Mouse (Mus musculus): ENCODE measurements around the gene Gprc5c. TPM values are rescaled to one million over a fixed set of nuclear protein-coding genes. Genes with fewer than 3 reads are reported as not detected.

The Gprc5c gene
- polyA plus RNA-seq, 2 experiments = 34.1 to 35.5 TPM

GRCm38 (mm10) chr11:114865999-114866398 is 15.0 kb downstream of the Gprc5c start:
- no peaks in the 10 kb centered on the region for H3K27me3 ChIP-seq (ENCODE audit: control insufficient read depth, insufficient read depth, low read length)
- H3K4me2 ChIP-seq (replicated peaks; ENCODE audit: low read depth, low read length, severe bottlenecking) = no peak overlapping the region
- no peak for TF ChIP-seq POLR2A (IDR thresholded peaks at IDR 0.05; ENCODE audit: borderline replicate concordance, extremely low read depth, insufficient read depth, insufficient read length)
- 76% methylated on average over 5 of the region's 5 CpGs for WGBS
- H3K4me3 ChIP-seq (replicated peaks; ENCODE audit: low read length) = no peak overlapping the region
- H3K9ac ChIP-seq (ENCODE audit: low read depth, low read length, severe bottlenecking) = no peak overlapping the region
- no peaks in the 10 kb centered on the region for H3K4me1 ChIP-seq (ENCODE audit: control insufficient read depth, insufficient read depth, low read length)
- no peaks in the 10 kb centered on the region for H3K9me3 ChIP-seq (ENCODE audit: control insufficient read depth, low read length)
- H3K27ac ChIP-seq (replicated peaks; ENCODE audit: low read depth, low read length) = no peak overlapping the region
- no peak for DNase-seq (ENCODE audit: low spot score)
- ATAC-seq (ENCODE audit: low FRiP score, low read depth) = no peak
- peaks cover 68% of the 10 kb centered on the region for H3K36me3 ChIP-seq (ENCODE audit: control insufficient read depth, insufficient read depth, low read length)

GRCm38 (mm10) chr11:114866486-114867360 is 15.8 kb downstream of the Gprc5c start:
- Histone ChIP-seq H3K4me3 (replicated peaks; ENCODE audit: low read length) (no peak overlapping the region), H3K4me2 (replicated peaks; ENCODE audit: low read depth, low read length, severe bottlenecking) (no peak overlapping the region), H3K9me3 (ENCODE audit: control insufficient read depth, low read length) (no peaks in the 10 kb centered on the region), H3K27ac (replicated peaks; ENCODE audit: low read depth, low read length) (no peak overlapping the region), H3K27me3 (ENCODE audit: control insufficient read depth, insufficient read depth, low read length) (no peaks in the 10 kb centered on the region), H3K36me3 (ENCODE audit: control insufficient read depth, insufficient read depth, low read length) (peaks cover 75% of the 10 kb centered on the region), H3K4me1 (ENCODE audit: control insufficient read depth, insufficient read depth, low read length) (no peaks in the 10 kb centered on the region), H3K9ac (ENCODE audit: low read depth, low read length, severe bottlenecking) (no peak overlapping the region)
- TF ChIP-seq POLR2A (IDR thresholded peaks at IDR 0.05; ENCODE audit: borderline replicate concordance, extremely low read depth, insufficient read depth, insufficient read length) = no peak
- ATAC-seq (ENCODE audit: low FRiP score, low read depth) (no peak), DNase-seq (ENCODE audit: low spot score) (no peak)
- WGBS = 42% methylated on average over 10 of the region's 10 CpGs

GRCm38 (mm10) chr11:114867361-114868235 is 16.6 kb downstream of the Gprc5c start:
- H3K27ac ChIP-seq (replicated peaks; ENCODE audit: low read depth, low read length) = no peak overlapping the region
- H3K9me3 ChIP-seq (ENCODE audit: control insufficient read depth, low read length) = no peaks in the 10 kb centered on the region
- ATAC-seq (ENCODE audit: low FRiP score, low read depth) = no peak
- TF ChIP-seq POLR2A (IDR thresholded peaks at IDR 0.05; ENCODE audit: borderline replicate concordance, extremely low read depth, insufficient read depth, insufficient read length) = no peak
- no peak overlapping the region for H3K9ac ChIP-seq (ENCODE audit: low read depth, low read length, severe bottlenecking)
- WGBS = 64% methylated on average over 11 of the region's 11 CpGs
- peaks cover 78% of the 10 kb centered on the region for H3K36me3 ChIP-seq (ENCODE audit: control insufficient read depth, insufficient read depth, low read length)
- peaks cover 3% of the 10 kb centered on the region; the same call in 1 of the 2 replicates for H3K4me1 ChIP-seq (ENCODE audit: control insufficient read depth, insufficient read depth, low read length)
- H3K4me3 ChIP-seq (replicated peaks; ENCODE audit: low read length) = no peak overlapping the region
- H3K27me3 ChIP-seq (ENCODE audit: control insufficient read depth, insufficient read depth, low read length) = no peaks in the 10 kb centered on the region
- H3K4me2 ChIP-seq (replicated peaks; ENCODE audit: low read depth, low read length, severe bottlenecking) = no peak overlapping the region
- DNase-seq (ENCODE audit: low spot score) = no peak

- no peak for TF ChIP-seq POLR2A (IDR thresholded peaks at IDR 0.05; ENCODE audit: borderline replicate concordance, extremely low read depth, insufficient read depth, insufficient read length)
- no peaks in the 10 kb centered on the region for H3K27me3 ChIP-seq (ENCODE audit: control insufficient read depth, insufficient read depth, low read length)
- no peak overlapping the region for H3K4me3 ChIP-seq (replicated peaks; ENCODE audit: low read length)
- no peak overlapping the region for H3K27ac ChIP-seq (replicated peaks; ENCODE audit: low read depth, low read length)
- H3K9ac ChIP-seq (ENCODE audit: low read depth, low read length, severe bottlenecking) = no peak overlapping the region
- H3K36me3 ChIP-seq (ENCODE audit: control insufficient read depth, insufficient read depth, low read length) = peaks cover 78% of the 10 kb centered on the region
- H3K4me1 ChIP-seq (ENCODE audit: control insufficient read depth, insufficient read depth, low read length) = peaks cover 10% of the 10 kb centered on the region
- no peaks in the 10 kb centered on the region for H3K9me3 ChIP-seq (ENCODE audit: control insufficient read depth, low read length)
- DNase-seq (ENCODE audit: low spot score) = no peak
- ATAC-seq (ENCODE audit: low FRiP score, low read depth) = no peak
- 89% methylated on average over 12 of the region's 12 CpGs for WGBS
- H3K4me2 ChIP-seq (replicated peaks; ENCODE audit: low read depth, low read length, severe bottlenecking) = no peak overlapping the region
These were observed 17.3 kb downstream of the Gprc5c start for GRCm38 (mm10) chr11:114868280-114868679.

- no peak for ATAC-seq (ENCODE audit: low FRiP score, low read depth)
- peaks cover 12% of the 10 kb centered on the region for H3K4me1 ChIP-seq (ENCODE audit: control insufficient read depth, insufficient read depth, low read length)
- no peak overlapping the region for H3K27ac ChIP-seq (replicated peaks; ENCODE audit: low read depth, low read length)
- no peak for TF ChIP-seq POLR2A (IDR thresholded peaks at IDR 0.05; ENCODE audit: borderline replicate concordance, extremely low read depth, insufficient read depth, insufficient read length)
- no peaks in the 10 kb centered on the region for H3K9me3 ChIP-seq (ENCODE audit: control insufficient read depth, low read length)
- peaks cover 63% of the 10 kb centered on the region for H3K36me3 ChIP-seq (ENCODE audit: control insufficient read depth, insufficient read depth, low read length)
- H3K4me2 ChIP-seq (replicated peaks; ENCODE audit: low read depth, low read length, severe bottlenecking) = no peak overlapping the region
- no peaks in the 10 kb centered on the region for H3K27me3 ChIP-seq (ENCODE audit: control insufficient read depth, insufficient read depth, low read length)
- no peak overlapping the region for H3K9ac ChIP-seq (ENCODE audit: low read depth, low read length, severe bottlenecking)
- no peak overlapping the region for H3K4me3 ChIP-seq (replicated peaks; ENCODE audit: low read length)
- WGBS = 90% methylated on average over 1 of the region's 1 CpGs
- no peak for DNase-seq (ENCODE audit: low spot score)
These were observed 18.8 kb downstream of the Gprc5c start for GRCm38 (mm10) chr11:114869787-114870186.
